Mouse (Mus musculus) neural tube, embryonic 13.5 days (tissue): ENCODE measurements at regions not wholly inside any gene's neighbourhood (a gene's known extent, or its start where the extent isn't known, plus 50 kb on each side); places are given as distances from the start of the nearest gene placed in this dataset.

Experiments used
- ATAC-seq: fragments of 200-750 bp; cut with Nextera tagmentation; 2 replicates; pipeline ENCODE4 v1.8.0; 2017; ENCODE audit warnings: low read depth, mild to moderate bottlenecking, moderate TSS enrichment, moderate library complexity
- H3K27ac ChIP-seq: fragments of 300-500 bp; sonication (generic); replicated peaks from 2 replicates; pipeline ENCODE4 v1.5.1; 2015; ENCODE audit warnings: moderate library complexity, mild to moderate bottlenecking, inconsistent platforms
- H3K27me3 ChIP-seq: fragments of 300-500 bp; sonication (generic); 2 replicates; pipeline ENCODE4 v1.6.1; 2015; ENCODE audit warnings: mild to moderate bottlenecking, inconsistent platforms
- H3K36me3 ChIP-seq: fragments of 300-500 bp; sonication (generic); 2 replicates; pipeline ENCODE4 v1.6.1; 2015; ENCODE audit warnings: mild to moderate bottlenecking, inconsistent platforms
- H3K4me1 ChIP-seq: fragments of 300-500 bp; sonication (generic); replicated peaks from 2 replicates; pipeline ENCODE4 v1.6.1; 2015; ENCODE audit warnings: inconsistent platforms
- H3K4me2 ChIP-seq: fragments of 300-500 bp; sonication (generic); 2 replicates; pipeline ENCODE4 v1.6.1; 2015; ENCODE audit warnings: inconsistent platforms, mild to moderate bottlenecking, moderate library complexity
- H3K4me3 ChIP-seq: fragments of 300-500 bp; sonication (generic); 2 replicates; pipeline ENCODE4 v1.5.1; 2015; ENCODE audit warnings: mild to moderate bottlenecking, inconsistent platforms
- H3K9ac ChIP-seq: fragments of 300-500 bp; sonication (generic); 2 replicates; pipeline ENCODE4 v1.6.1; 2015; ENCODE audit warnings: moderate library complexity, mild to moderate bottlenecking, inconsistent platforms
- H3K9me3 ChIP-seq: fragments of 300-500 bp; sonication (generic); 2 replicates; pipeline ENCODE4 v1.6.1; 2016; ENCODE audit warnings: inconsistent platforms
- WGBS: fragments of 180-500 bp; shearing (Covaris S2); methylation state at CpG from one replicate; pipeline ENCODE4 v1.1.7; 2015; 5-methylcytosine and 5-hydroxymethylcytosine counted together

DNA sequence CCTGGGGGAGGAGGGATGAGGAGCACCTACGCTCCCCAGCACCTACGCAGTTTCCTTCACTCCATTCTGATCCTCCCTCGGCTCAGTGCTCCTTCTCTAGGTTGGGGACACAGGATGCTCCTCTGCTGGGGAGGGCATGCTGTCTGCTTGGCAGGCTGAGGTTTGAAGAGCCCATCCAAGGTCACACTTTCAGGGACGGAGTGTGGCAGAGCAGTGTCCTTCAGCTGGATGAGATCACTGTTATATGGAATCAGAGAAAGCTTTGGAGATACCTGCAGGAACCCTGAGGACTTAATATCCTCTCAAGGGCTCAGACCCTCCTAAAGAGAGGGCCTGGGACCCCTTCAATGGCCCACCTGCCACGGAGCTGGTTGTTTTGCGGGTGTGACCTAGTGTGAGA lies 60.5 kb downstream of the Klhdc7a start:
- H3K27ac ChIP-seq: no peak overlapping the region
- H3K4me3 ChIP-seq: no peak overlapping the region
- no peak overlapping the region for H3K4me2 ChIP-seq
- H3K9me3 ChIP-seq: no peaks in the 10 kb centered on the region
- no peak for ATAC-seq
- WGBS: 96% methylated on average over 6 of the region's 6 CpGs
- H3K4me1 ChIP-seq: peaks cover 19% of the 10 kb centered on the region
- H3K36me3 ChIP-seq: no peaks in the 10 kb centered on the region
- H3K27me3 ChIP-seq: no peaks in the 10 kb centered on the region
- H3K9ac ChIP-seq: no peak overlapping the region

DNA sequence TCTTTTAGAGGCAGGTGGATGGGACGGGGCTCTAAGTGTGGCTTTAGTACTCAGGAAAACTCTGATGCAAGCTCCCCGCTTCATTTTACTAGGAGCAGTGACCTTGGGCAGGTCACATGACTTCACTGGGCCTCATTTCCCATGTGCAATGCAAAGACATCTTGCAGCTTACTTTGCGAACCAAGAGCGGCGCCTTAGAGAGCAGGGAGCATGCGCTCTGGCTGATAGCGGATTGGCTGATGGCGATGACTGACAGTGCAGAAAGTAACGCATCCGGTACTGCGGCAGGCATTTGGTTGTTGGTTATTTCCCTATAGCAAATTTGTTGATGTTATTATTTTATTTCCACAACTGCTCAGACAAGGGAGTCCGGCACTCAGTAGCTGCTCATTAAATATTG lies 61.6 kb downstream of the Klhdc7a start:
- Histone ChIP-seq H3K27ac (peak overlapping the region; percentile 75; the same call in 1 of the 2 replicates), H3K9ac (no peak overlapping the region), H3K9me3 (no peaks in the 10 kb centered on the region), H3K27me3 (no peaks in the 10 kb centered on the region), H3K4me2 (no peak overlapping the region), H3K4me3 (no peak overlapping the region), H3K36me3 (no peaks in the 10 kb centered on the region), H3K4me1 (peaks cover 16% of the 10 kb centered on the region)
- no peak for ATAC-seq
- 89% methylated on average over 12 of the region's 12 CpGs for WGBS

- H3K4me3 ChIP-seq: no peak overlapping the region
- ATAC-seq: no peak
- no peak overlapping the region for H3K4me2 ChIP-seq
- H3K9me3 ChIP-seq: no peaks in the 10 kb centered on the region
- no peaks in the 10 kb centered on the region for H3K27me3 ChIP-seq
- peak overlapping the region; percentile 75 for H3K27ac ChIP-seq
- H3K9ac ChIP-seq: no peak overlapping the region
- no peaks in the 10 kb centered on the region for H3K36me3 ChIP-seq
- H3K4me1 ChIP-seq: peaks cover 14% of the 10 kb centered on the region
- 29% methylated on average over 17 of the region's 17 CpGs for WGBS
These were observed 62.6 kb downstream of the Klhdc7a start for GRCm38 (mm10) chr4:139905093-139905783.

GRCm38 (mm10) chr4:139899960-139900359 lies 66.6 kb upstream of the Pax7 start:
- H3K9me3 ChIP-seq: 0 out of 2 replicates have a peak, but pooled peaks cover 4% of the 10 kb centered on the region
- no peak for ATAC-seq
- WGBS: 77% methylated on average over 9 of the region's 9 CpGs
- peaks cover 5% of the 10 kb centered on the region for H3K4me1 ChIP-seq
- no peaks in the 10 kb centered on the region for H3K27me3 ChIP-seq
- H3K27ac ChIP-seq: no peak overlapping the region
- no peak overlapping the region for H3K9ac ChIP-seq
- H3K36me3 ChIP-seq: no peaks in the 10 kb centered on the region
- H3K4me3 ChIP-seq: no peak overlapping the region
- no peak overlapping the region for H3K4me2 ChIP-seq

DNA sequence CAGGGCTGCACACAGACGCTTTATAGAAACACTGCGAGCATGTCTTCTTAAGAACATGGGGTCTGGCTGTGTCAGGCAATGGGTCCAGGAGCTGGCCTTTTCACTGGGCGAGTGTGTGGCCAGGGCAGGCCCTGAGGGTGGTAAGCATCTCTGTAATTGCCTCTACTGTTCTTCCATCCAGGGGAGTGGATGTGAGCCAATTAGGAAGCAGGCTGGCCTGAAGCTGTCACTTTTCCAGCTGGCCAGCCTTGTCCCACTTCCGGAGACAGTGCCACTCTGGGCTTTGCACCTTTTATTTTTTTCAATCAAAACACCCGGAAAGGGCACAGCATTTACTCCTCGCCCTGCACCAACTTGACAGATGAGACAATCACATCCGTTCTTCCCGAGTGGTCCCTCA lies 66.1 kb upstream of the Pax7 start:
- Histone ChIP-seq H3K36me3 (no peaks in the 10 kb centered on the region), H3K4me3 (no peak overlapping the region), H3K4me2 (no peak overlapping the region), H3K9me3 (0 out of 2 replicates have a peak, but pooled peaks cover 4% of the 10 kb centered on the region), H3K27ac (no peak overlapping the region), H3K9ac (no peak overlapping the region), H3K4me1 (no peaks in the 10 kb centered on the region), H3K27me3 (no peaks in the 10 kb centered on the region)
- no peak for ATAC-seq
- WGBS: 75% methylated on average over 8 of the region's 8 CpGs

DNA sequence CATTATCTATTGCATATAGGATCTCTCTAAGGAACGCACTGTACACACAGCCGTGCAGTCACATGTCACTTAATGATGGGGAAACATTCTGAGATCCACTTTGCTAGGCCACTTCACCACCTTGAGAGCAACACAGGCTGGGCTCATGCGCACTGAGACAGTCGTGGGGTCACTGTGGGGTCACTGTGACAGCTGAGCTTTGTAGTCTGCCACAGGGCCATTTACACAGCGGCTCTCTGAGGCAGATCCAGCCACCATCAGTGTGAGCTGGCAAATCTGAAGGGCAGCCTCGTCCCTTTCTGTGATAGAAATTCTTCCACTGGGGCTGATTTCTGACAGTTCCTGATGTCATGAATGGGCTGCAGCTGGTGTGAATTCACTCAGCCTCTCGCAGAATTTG lies 59.4 kb upstream of the Pax7 start:
- Histone ChIP-seq H3K27ac (0 out of 2 replicates have a peak overlapping the region, but pooled peaks have one; percentile 25), H3K4me1 (peaks cover 7% of the 10 kb centered on the region), H3K9me3 (0 out of 2 replicates have a peak, but pooled peaks cover 4% of the 10 kb centered on the region), H3K4me3 (no peak overlapping the region), H3K36me3 (no peaks in the 10 kb centered on the region), H3K9ac (no peak overlapping the region), H3K27me3 (no peaks in the 10 kb centered on the region), H3K4me2 (no peak overlapping the region)
- ATAC-seq: peak; percentile 53; the same call in 1 of the 2 replicates
- 37% methylated on average over 7 of the region's 7 CpGs for WGBS

- no peak overlapping the region for H3K27ac ChIP-seq
- peaks cover 7% of the 10 kb centered on the region for H3K4me1 ChIP-seq
- no peak overlapping the region for H3K4me2 ChIP-seq
- WGBS: 86% methylated on average over 13 of the region's 13 CpGs
- no peaks in the 10 kb centered on the region for H3K27me3 ChIP-seq
- H3K9ac ChIP-seq: no peak overlapping the region
- H3K36me3 ChIP-seq: no peaks in the 10 kb centered on the region
- no peak for ATAC-seq
- H3K9me3 ChIP-seq: no peaks in the 10 kb centered on the region
- H3K4me3 ChIP-seq: no peak overlapping the region
These were observed 55.7 kb upstream of the Pax7 start for GRCm38 (mm10) chr4:139889013-139889412.
